Mouse (Mus musculus) gonadal fat pad, adult 2 months (tissue): ENCODE measurements around the gene Rin1. TPM values are rescaled to one million over a fixed set of nuclear protein-coding genes. Genes with fewer than 3 reads are reported as not detected.

ENCODE experiments used
- DNase-seq: peaks from one replicate; pipeline ENCODE4 v3.0.0-alpha.2; 2012; ENCODE audit warnings: low read depth
- polyA plus RNA-seq: library from polyadenylated mRNA; depleted of rRNA; stranded (reverse); fragments of >200 nt; gene quantifications from 2 replicates; pipeline ENCODE4 v1.2.3, GENCODE M21; 2012; rRNA removed

Gene Rin1
- polyA plus RNA-seq, 1 experiment = 7.8 TPM

DNA sequence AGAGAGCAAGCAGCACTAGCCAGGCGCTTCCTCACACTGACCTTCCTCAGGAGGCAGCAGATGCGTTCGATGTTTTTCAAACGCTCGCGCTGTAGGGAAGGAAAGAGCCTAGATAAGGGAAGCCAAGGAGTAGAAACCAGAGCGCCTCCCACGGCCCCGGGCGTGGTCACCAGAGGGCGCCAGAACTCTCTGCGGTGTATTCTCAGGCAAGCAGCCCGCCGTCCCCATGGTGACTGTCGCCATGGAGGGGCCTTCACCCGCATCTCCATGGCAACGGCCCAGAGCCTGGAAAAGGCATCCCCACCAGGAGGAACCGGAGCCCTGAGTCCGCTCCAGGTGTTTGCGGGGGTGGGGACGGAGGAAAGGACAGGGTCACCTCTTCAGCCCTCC is 44.0 kb downstream of the Rin1 start:
- DNase-seq = no peak

DNA sequence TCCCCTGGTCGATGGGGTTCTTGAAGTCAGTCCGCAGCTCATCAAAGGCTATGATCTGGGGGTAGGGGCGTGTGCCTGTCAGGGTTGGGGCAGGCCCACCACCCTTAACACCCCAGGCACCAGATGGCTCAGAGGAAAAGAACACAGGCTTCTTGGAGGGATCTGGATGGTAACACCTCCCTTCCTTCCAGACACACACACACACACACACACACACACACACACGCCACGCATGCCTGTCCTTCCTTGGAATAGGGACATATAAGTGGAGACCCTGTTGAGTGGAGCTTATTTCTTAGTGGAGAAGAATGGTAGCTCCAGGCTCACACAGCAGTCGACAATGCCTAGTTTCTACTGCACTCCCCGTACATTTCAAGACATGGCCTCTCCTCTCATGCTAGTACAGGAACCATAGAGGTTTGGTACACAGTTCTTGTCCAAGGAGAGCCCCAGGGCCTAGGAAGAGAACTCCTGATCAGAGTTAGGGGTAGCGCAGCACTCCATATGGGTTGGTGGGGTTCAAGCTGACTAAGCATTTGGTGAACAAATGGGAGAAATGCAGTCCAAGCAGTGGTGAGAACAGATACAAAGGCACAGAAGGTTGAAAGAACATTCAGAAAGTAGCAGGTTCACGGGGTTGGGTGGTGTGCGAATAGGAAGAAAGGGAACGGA is 44.6 kb downstream of the Rin1 start:
- DNase-seq = no peak

DNA sequence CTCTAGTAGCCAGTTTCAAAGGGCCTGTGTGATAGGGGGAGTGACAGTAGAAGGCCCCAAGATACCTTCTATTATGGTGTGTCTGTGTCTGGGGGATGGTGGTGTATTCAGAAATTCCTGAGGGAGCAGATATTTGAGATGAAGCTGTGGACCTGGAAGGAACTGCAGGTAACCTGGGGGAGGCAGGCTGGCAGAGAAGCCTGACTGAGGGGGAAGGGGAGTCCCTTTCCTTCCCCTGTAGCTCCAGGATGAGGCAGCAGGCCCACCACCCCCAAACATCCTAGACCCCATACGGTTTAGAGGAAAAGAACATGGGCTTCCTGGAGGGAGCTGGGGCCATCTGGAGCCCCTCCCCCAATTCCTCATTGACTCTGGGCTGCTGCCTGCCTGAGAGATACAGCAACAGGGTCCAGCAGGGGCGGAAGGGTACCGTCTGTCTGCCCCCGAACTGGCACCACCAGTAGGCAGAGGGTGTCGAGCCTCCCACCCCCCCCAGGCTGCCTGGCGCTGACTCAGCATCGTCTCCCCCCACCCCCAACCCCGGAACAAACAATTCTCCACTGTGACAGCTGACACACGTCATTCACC is 45.7 kb downstream of the Rin1 start:
- no peak for DNase-seq

DNA sequence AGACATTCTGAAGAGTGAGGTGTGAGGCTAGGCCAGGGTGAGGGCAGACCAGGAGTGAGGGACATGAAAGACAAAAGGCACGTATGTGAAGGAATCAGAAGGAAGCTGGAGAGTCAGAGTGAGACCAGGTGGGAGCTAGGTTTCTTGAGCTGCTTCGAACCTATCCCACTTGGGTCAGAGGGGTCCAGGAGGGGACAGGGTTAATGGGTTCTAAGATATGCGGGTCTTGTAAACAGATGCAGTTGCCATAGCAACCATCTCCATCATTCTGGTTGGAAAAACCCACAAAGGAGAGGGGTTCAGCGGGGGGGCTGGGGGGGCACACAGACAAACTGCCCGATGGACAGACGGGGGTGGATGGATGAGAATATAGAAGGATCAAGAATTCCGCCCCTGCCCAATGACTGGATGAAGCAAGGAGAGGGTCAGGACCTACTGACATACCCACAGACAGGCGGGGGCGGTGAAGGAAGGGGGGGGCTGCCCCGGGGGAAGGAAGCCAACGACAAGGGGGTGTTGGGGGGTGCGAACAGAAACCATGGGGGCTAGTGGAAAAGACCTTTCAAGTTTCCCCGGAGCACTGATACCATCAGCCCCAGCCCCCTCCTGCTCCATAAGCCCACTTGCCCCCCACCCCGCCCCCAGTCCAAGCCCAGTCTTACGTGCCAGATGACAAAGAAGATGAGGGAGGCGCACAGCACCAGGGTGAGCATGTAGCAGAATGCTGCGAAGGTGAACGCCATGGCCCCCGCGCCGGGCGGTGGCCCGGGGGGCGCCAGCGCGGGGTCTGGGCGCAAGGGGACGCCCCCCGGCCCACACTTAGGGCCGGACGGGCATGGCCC is 47.5 kb downstream of the Rin1 start:
- DNase-seq = no peak

DNA sequence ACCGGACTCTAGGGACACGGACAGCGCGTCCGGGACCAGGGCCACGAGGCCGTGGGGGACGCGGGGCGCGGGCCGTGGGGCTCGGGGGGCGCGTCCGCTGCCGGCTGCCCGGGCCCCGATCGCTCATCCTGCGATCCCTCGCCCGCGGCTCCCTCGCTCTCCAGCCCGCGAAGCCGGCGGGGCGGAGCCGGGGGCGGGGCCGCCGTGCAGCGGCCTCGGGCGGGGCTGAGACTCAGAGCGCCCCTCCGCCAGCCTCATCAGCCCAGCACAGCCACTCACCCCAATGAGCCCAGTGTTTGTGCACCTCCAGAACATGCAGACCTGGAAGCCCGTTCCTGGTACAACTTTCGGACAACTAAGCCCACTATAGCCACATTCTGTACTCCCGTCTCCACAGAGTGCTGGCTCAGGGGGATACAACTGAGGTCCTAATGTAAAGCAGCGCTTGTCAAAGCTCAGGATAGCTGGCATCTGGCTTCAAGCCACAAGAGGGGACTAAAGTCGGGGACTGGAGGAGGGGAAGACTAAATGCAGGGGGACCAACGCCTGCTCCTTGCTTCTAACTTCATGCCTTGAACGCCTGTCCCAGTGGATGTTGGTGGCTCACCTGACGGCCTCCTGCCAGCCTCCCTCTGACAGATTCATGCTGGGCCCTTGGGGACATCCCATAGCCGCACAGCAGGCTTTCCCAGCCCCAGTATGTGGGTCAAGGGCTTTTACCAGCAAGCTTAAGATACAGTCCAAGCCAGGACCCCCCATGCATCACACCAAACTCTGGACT is 48.3 kb downstream of the Rin1 start, which contains the start of gene Cnih2:
Gene Cnih2 (minus strand): TSS at position 159 of the 781 bp plus-strand sequence.
- DNase-seq = no peak

DNA sequence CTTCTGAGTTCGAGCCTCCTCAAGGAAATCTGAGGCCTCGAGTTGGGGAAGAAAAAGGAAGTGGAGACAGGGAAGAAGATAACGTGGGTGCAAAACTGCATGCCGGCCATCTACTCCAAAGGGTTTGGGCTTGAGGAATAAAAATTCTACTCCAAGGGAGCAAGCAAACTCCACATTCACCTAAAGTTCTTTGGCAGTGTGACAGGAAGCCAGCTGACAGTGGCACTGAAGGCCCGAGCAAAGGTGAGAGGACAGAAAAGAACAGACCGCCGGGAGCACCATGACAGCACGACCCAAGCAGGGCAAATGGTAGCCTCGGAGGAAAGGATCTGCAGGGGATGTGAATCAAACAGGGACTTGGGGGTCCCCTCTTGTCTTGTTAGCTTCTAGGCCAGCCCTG is 55.8 kb downstream of the Rin1 start:
- no peak for DNase-seq

Other genes starting within 250 kb of the Rin1 start
- gene Gm21992, start 238.9 kb upstream of the Rin1 start, polyA plus RNA-seq = 15.7 and 22.5 TPM in 2 replicates
- gene Rbm14, start 238.8 kb upstream of the Rin1 start, polyA plus RNA-seq = 33.6 and 35.1 TPM in 2 replicates
- gene Ccs, start 211.1 kb upstream of the Rin1 start, polyA plus RNA-seq = 50.6 and 67.6 TPM in 2 replicates
- 0.22 and 0.36 TPM in 2 replicates for gene Ccdc87, start 211.1 kb upstream of the Rin1 start, polyA plus RNA-seq
- gene Ctsf, start 195.4 kb upstream of the Rin1 start, polyA plus RNA-seq = 96.1 and 114 TPM in 2 replicates
- gene Actn3, start 172.6 kb upstream of the Rin1 start, polyA plus RNA-seq = 3.0 and 4.9 TPM in 2 replicates
- gene Zdhhc24, start 171.8 kb upstream of the Rin1 start, polyA plus RNA-seq = 31.4 and 38.7 TPM in 2 replicates
- gene Bbs1, start 143.9 kb upstream of the Rin1 start, polyA plus RNA-seq = 4.2 and 6.4 TPM in 2 replicates
- gene Dpp3, start 122.2 kb upstream of the Rin1 start, polyA plus RNA-seq = 87.4 and 96.6 TPM in 2 replicates
- gene Peli3, start 107.4 kb upstream of the Rin1 start, polyA plus RNA-seq = 5.1 and 6.7 TPM in 2 replicates
- gene Mrpl11, start 88.3 kb upstream of the Rin1 start, polyA plus RNA-seq = 37.4 and 39.9 TPM in 2 replicates
- gene Npas4, start 60.2 kb upstream of the Rin1 start, polyA plus RNA-seq = 1.0 and 1.2 TPM in 2 replicates
- gene Slc29a2, start 26.6 kb upstream of the Rin1 start, polyA plus RNA-seq = 4.3 and 5.1 TPM in 2 replicates
- 28.6 and 30.4 TPM in 2 replicates for gene B4gat1, start 11.7 kb upstream of the Rin1 start, polyA plus RNA-seq
- gene AC124502.3, start 11.6 kb upstream of the Rin1 start, polyA plus RNA-seq = 0.34 and 0.65 TPM in 2 replicates
- gene Brms1, start 9.1 kb upstream of the Rin1 start, polyA plus RNA-seq = 33.0 TPM in 2 replicates
- gene Cd248, start 17.6 kb downstream of the Rin1 start, polyA plus RNA-seq = 27.7 and 39.6 TPM in 2 replicates
- gene Tmem151a, start 35.0 kb downstream of the Rin1 start, polyA plus RNA-seq = 2.9 and 3.4 TPM in 2 replicates
- gene Yif1a, start 38.1 kb downstream of the Rin1 start, polyA plus RNA-seq = 174 and 196 TPM in 2 replicates
- gene Cnih2, start 48.0 kb downstream of the Rin1 start, polyA plus RNA-seq = 0.93 and 2.4 TPM in 2 replicates
- 240 and 272 TPM in 2 replicates for gene Rab1b, start 56.6 kb downstream of the Rin1 start, polyA plus RNA-seq
- gene Klc2, start 68.1 kb downstream of the Rin1 start, polyA plus RNA-seq = 34.7 and 39.3 TPM in 2 replicates
- gene Pacs1, start 222.6 kb downstream of the Rin1 start, polyA plus RNA-seq = 21.8 and 27.9 TPM in 2 replicates
- gene Sf3b2, start 245.0 kb downstream of the Rin1 start, polyA plus RNA-seq = 61.2 and 82.0 TPM in 2 replicates
- 1.4 and 3.3 TPM in 2 replicates for gene Gal3st3, start 247.8 kb downstream of the Rin1 start, polyA plus RNA-seq